Mouse (Mus musculus) CH12F3 (cell line): ENCODE results near the gene Tbr1.

Experiments used
- in situ Hi-C: fragments of 300-500 bp; cut with MboI; formaldehyde crosslinking; loops from 2 replicates; pipeline ENCODE4 v1.14.3; 2020; ENCODE audit warnings: low sequenced_read_pairs

Tbr1 gene

GRCm38 (mm10) chr2:61802656-61803251 lies at the start of gene Tbr1:
Gene Tbr1, plus strand, starts transcription at chr2:61802930.
- in situ Hi-C loops = no loop called here

- in situ Hi-C loops = no loop called here
Measured at GRCm38 (mm10) chr2:61754989-61755388, 47.7 kb upstream of the Tbr1 start.

- in situ Hi-C loops = no loop called here
Measured at GRCm38 (mm10) chr2:61759234-61759855, 43.4 kb upstream of the Tbr1 start.

- in situ Hi-C loops = no loop called here
Measured at GRCm38 (mm10) chr2:61760044-61760443, 42.7 kb upstream of the Tbr1 start.

GRCm38 (mm10) chr2:61764470-61765105 lies 38.1 kb upstream of the Tbr1 start:
- in situ Hi-C loops = no loop called here

- in situ Hi-C loops = no loop called here
Measured at GRCm38 (mm10) chr2:61765526-61765925, 37.2 kb upstream of the Tbr1 start.

- in situ Hi-C loops = no loop called here
Measured at GRCm38 (mm10) chr2:61780794-61781193, 21.9 kb upstream of the Tbr1 start.

GRCm38 (mm10) chr2:61794960-61795359 lies 7.8 kb upstream of the Tbr1 start:
- in situ Hi-C loops = no loop called here

- in situ Hi-C loops = no loop called here
Measured at GRCm38 (mm10) chr2:61798048-61798447, 4.7 kb upstream of the Tbr1 start.

GRCm38 (mm10) chr2:61803443-61804367 lies 975 bp downstream of the Tbr1 start:
- in situ Hi-C loops = no loop called here

- in situ Hi-C loops = no loop called here
Measured at GRCm38 (mm10) chr2:61804382-61804840, 1.7 kb downstream of the Tbr1 start.

GRCm38 (mm10) chr2:61804841-61805540 lies 2.3 kb downstream of the Tbr1 start:
- in situ Hi-C loops = no loop called here

- in situ Hi-C loops = no loop called here
Measured at GRCm38 (mm10) chr2:61805541-61806345, 3.0 kb downstream of the Tbr1 start.

- in situ Hi-C loops = no loop called here
Measured at GRCm38 (mm10) chr2:61806346-61806825, 3.7 kb downstream of the Tbr1 start.

GRCm38 (mm10) chr2:61807151-61807550 lies 4.4 kb downstream of the Tbr1 start:
- in situ Hi-C loops = no loop called here

GRCm38 (mm10) chr2:61807781-61808180 lies 5.1 kb downstream of the Tbr1 start:
- in situ Hi-C loops = no loop called here

GRCm38 (mm10) chr2:61808776-61809175 lies 6.0 kb downstream of the Tbr1 start:
- in situ Hi-C loops = no loop called here

GRCm38 (mm10) chr2:61809381-61809780 lies 6.7 kb downstream of the Tbr1 start:
- in situ Hi-C loops = no loop called here

GRCm38 (mm10) chr2:61810751-61811150 lies 8.0 kb downstream of the Tbr1 start:
- in situ Hi-C loops = no loop called here

GRCm38 (mm10) chr2:61811163-61811506 lies 8.4 kb downstream of the Tbr1 start:
- in situ Hi-C loops = no loop called here
